In the genomic region with DNA sequence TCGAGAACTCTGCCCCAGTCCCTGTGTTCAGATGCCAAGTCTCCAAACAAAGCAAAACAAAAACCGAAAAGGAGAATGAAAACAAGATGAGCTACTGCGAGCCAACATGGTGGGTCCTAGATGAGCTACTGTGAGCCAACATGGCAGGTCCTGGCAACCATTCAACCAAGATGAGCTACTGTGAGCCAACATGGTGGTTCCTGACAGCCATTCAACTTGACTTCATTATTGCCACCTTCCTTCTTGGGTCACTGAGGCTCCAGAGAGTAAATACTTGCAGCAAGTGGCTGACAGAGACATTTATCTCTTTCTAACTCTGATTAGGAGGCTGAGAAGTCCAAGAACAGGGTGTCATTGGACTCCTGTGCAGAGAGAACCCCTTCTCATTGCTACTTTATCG, we compare ENCODE assay signal across 32 mouse cellular contexts.
"Had no signal": no experiment of that assay in that cellular context is flagged by ENCODE, and none has a peak within 500 bp of the region (broad histone marks: within the 10 kb centered on the region; RNA-seq: fewer than 3 reads in every experiment).

No protein-coding gene starts in this region.

- H3K36me3 ChIP-seq: limb, embryonic 10.5 days; limb, embryonic 12.5 days; limb, embryonic 13.5 days; limb, embryonic 15.5 days; liver, embryonic 12.5 days; liver, embryonic 13.5 days; liver, embryonic 15.5 days; lung, embryonic 15.5 days; midbrain, embryonic 10.5 days; midbrain, embryonic 12.5 days; midbrain, embryonic 13.5 days; midbrain, embryonic 15.5 days; neural tube, embryonic 12.5 days; neural tube, embryonic 13.5 days had no signal

- H3K4me2 ChIP-seq: limb, embryonic 12.5 days; limb, embryonic 13.5 days; limb, embryonic 15.5 days; liver, embryonic 11.5 days; liver, embryonic 12.5 days; liver, embryonic 13.5 days; liver, embryonic 15.5 days; lung, embryonic 14.5 days; lung, embryonic 15.5 days; midbrain, embryonic 11.5 days; midbrain, embryonic 12.5 days; midbrain, embryonic 13.5 days; midbrain, embryonic 15.5 days; neural tube, embryonic 12.5 days; neural tube, embryonic 13.5 days had no signal

- H3K4me1 ChIP-seq: liver, embryonic 12.5 days; liver, embryonic 13.5 days; liver, embryonic 15.5 days; megakaryocyte, embryonic 14.5 days; midbrain, embryonic 12.5 days; midbrain, embryonic 13.5 days; midbrain, embryonic 15.5 days had no signal

- H3K9ac ChIP-seq: limb, embryonic 12.5 days; limb, embryonic 13.5 days; limb, embryonic 15.5 days; liver, embryonic 12.5 days; liver, embryonic 13.5 days; liver, embryonic 14.5 days; liver, embryonic 15.5 days; liver, postnatal 0 days; lung, embryonic 14.5 days; lung, embryonic 15.5 days; midbrain, embryonic 12.5 days; midbrain, embryonic 13.5 days; midbrain, embryonic 15.5 days; neural tube, embryonic 12.5 days; neural tube, embryonic 13.5 days had no signal

- H3K27me3 ChIP-seq: limb, embryonic 12.5 days; limb, embryonic 13.5 days; limb, embryonic 15.5 days; liver, embryonic 12.5 days; liver, embryonic 13.5 days; liver, embryonic 15.5 days; lung, embryonic 15.5 days; megakaryocyte, embryonic 14.5 days; midbrain, embryonic 13.5 days; midbrain, embryonic 15.5 days; neural tube, embryonic 12.5 days; neural tube, embryonic 13.5 days had no signal

- H3K4me3 ChIP-seq: limb, embryonic 10.5 days; limb, embryonic 12.5 days; limb, embryonic 13.5 days; limb, embryonic 15.5 days; liver, embryonic 12.5 days; liver, embryonic 13.5 days; liver, embryonic 15.5 days; lung, embryonic 15.5 days; megakaryocyte, embryonic 14.5 days; midbrain, embryonic 10.5 days; midbrain, embryonic 12.5 days; midbrain, embryonic 13.5 days; midbrain, embryonic 15.5 days; myocyte; neural tube, embryonic 12.5 days; neural tube, embryonic 13.5 days had no signal

- H3K9me3 ChIP-seq: limb, embryonic 10.5 days; limb, embryonic 12.5 days; limb, embryonic 13.5 days; limb, embryonic 15.5 days; liver, embryonic 12.5 days; liver, embryonic 13.5 days; liver, embryonic 15.5 days; lung, embryonic 15.5 days; midbrain, embryonic 10.5 days; midbrain, embryonic 12.5 days; midbrain, embryonic 13.5 days; midbrain, embryonic 15.5 days; neural tube, embryonic 12.5 days; neural tube, embryonic 13.5 days had no signal

- DNase-seq: liver; liver, embryonic 13.5 days; liver, postnatal 0 days; lung, adult 18-20 months; lung, adult 2 months; lung, postnatal 10 days; lung, postnatal 14 days; lung, postnatal 36 days; lung, postnatal 4 days; midbrain, embryonic 14.5 days had no signal

- ATAC-seq: liver, embryonic 12.5 days; liver, postnatal 0 days; lung, postnatal 0 days; midbrain, embryonic 13.5 days; midbrain, embryonic 15.5 days; midbrain, embryonic 16.5 days had no signal

- H3K27ac ChIP-seq: limb, embryonic 10.5 days; limb, embryonic 12.5 days; limb, embryonic 13.5 days; limb, embryonic 15.5 days; liver, embryonic 12.5 days; liver, embryonic 13.5 days; liver, embryonic 14.5 days; liver, embryonic 15.5 days; lung, embryonic 15.5 days; macrophage; midbrain, embryonic 10.5 days; midbrain, embryonic 12.5 days; midbrain, embryonic 13.5 days; midbrain, embryonic 15.5 days; neural tube, embryonic 12.5 days; neural tube, embryonic 13.5 days had no signal
